17 mouse cellular contexts compared by ENCODE assay signal in genomic region chr4:114793836-114794235, GRCm38 (mm10). TPM values are rescaled to one million over a fixed set of nuclear protein-coding genes. Genes with fewer than 3 reads are reported as not detected.
DNase-seq lines count a peak whose midpoint lies in the region; ATAC-seq and TF ChIP-seq lines count a peak whose summit lies in the region.
"Had no signal": no experiment of that assay in that cellular context is flagged by ENCODE, and none has a peak within 500 bp of the region (broad histone marks: within the 10 kb centered on the region; RNA-seq: fewer than 3 reads in every experiment).

No protein-coding gene starts in this region.

- DNase-seq in forebrain, postnatal 0 days, result no peak
- DNase-seq in forebrain, embryonic 10.5 days (ENCODE audit: extremely low spot score, low spot score), result no peak
- no peak for DNase-seq in liver, postnatal 0 days
- DNase-seq in liver, result no peak
- peak; percentile 48 for DNase-seq in R1 (ENCODE audit: low read depth, low spot score)
- DNase-seq in cerebellum, adult 9-11 months, result no peak
- no peak for DNase-seq in frontal cortex, postnatal 10 days (ENCODE audit: low spot score in 2 of 2)
- DNase-seq: cerebellum, adult 2 months; gastrocnemius, postnatal 10 days; lung, postnatal 36 days had no signal

- 91% methylated on average over 2 of the region's 2 CpGs for WGBS in forebrain, postnatal 0 days
- 93% methylated on average over 2 of the region's 2 CpGs for WGBS in forebrain, embryonic 10.5 days
- WGBS in liver, postnatal 0 days (ENCODE audit: insufficient replicate concordance), result 63% methylated on average over 2 of the region's 2 CpGs
- WGBS in small intestine, adult 2 months, result 79% methylated on average over 2 of the region's 2 CpGs

- no peaks in the 10 kb centered on the region for H3K9me3 ChIP-seq in forebrain, postnatal 0 days (ENCODE audit: low read length)
- no peaks in the 10 kb centered on the region for H3K9me3 ChIP-seq in forebrain, embryonic 10.5 days
- H3K9me3 ChIP-seq in liver, postnatal 0 days (ENCODE audit: low read length), result no peaks in the 10 kb centered on the region
- H3K9me3 ChIP-seq: embryonic facial prominence, embryonic 10.5 days; heart, embryonic 15.5 days; limb, embryonic 12.5 days had no signal

- TF ChIP-seq CTCF in forebrain, postnatal 0 days (IDR thresholded peaks at IDR 0.05; ENCODE audit: low read depth), result peak; percentile 40
- peak; percentile 46 for TF ChIP-seq CTCF in liver, postnatal 0 days (IDR thresholded peaks at IDR 0.05; ENCODE audit: low read depth)
- peak; percentile 37; the same call in 1 of the 2 replicates for TF ChIP-seq CTCF in small intestine, adult 2 months (IDR thresholded peaks at IDR 0.05; ENCODE audit: extremely low read depth, insufficient read length, insufficient replicate concordance, low read depth, low read length)

- no peak overlapping the region for H3K4me3 ChIP-seq in forebrain, postnatal 0 days (ENCODE audit: low read depth, low read length)
- no peak overlapping the region for H3K4me3 ChIP-seq in forebrain, embryonic 10.5 days
- no peak overlapping the region for H3K4me3 ChIP-seq in liver, postnatal 0 days (ENCODE audit: low read depth, low read length)
- no peak overlapping the region for H3K4me3 ChIP-seq in small intestine, adult 2 months (ENCODE audit: low read depth, low read length)
- H3K4me3 ChIP-seq: embryonic facial prominence, embryonic 10.5 days; heart, embryonic 15.5 days; limb, embryonic 12.5 days had no signal

- H3K27me3 ChIP-seq in forebrain, postnatal 0 days (ENCODE audit: insufficient read depth, low read length), result peaks cover 15% of the 10 kb centered on the region
- peaks cover 93% of the 10 kb centered on the region for H3K27me3 ChIP-seq in forebrain, embryonic 10.5 days (ENCODE audit: poor library complexity, severe bottlenecking)
- no peaks in the 10 kb centered on the region for H3K27me3 ChIP-seq in liver, postnatal 0 days (ENCODE audit: insufficient read depth, low read length)
- no peaks in the 10 kb centered on the region for H3K27me3 ChIP-seq in small intestine, adult 2 months (ENCODE audit: control insufficient read depth, insufficient read depth, low read length)
- H3K27me3 ChIP-seq: heart, embryonic 15.5 days had no signal

- TF ChIP-seq POLR2A in small intestine, adult 2 months (IDR thresholded peaks at IDR 0.05; ENCODE audit: low read depth, low read length), result no peak

- no peaks in the 10 kb centered on the region for H3K36me3 ChIP-seq in forebrain, postnatal 0 days (ENCODE audit: insufficient read depth)
- no peaks in the 10 kb centered on the region for H3K36me3 ChIP-seq in forebrain, embryonic 10.5 days (replicated peaks)
- no peaks in the 10 kb centered on the region for H3K36me3 ChIP-seq in liver, postnatal 0 days (replicated peaks; ENCODE audit: insufficient read depth, low read length)
- H3K36me3 ChIP-seq in small intestine, adult 2 months (ENCODE audit: control insufficient read depth, insufficient read depth, low read length), result no peaks in the 10 kb centered on the region
- H3K36me3 ChIP-seq: embryonic facial prominence, embryonic 10.5 days; heart, embryonic 15.5 days; limb, embryonic 12.5 days had no signal

- H3K4me2 ChIP-seq in forebrain, postnatal 0 days (ENCODE audit: low read depth), result no peak overlapping the region
- H3K4me2 ChIP-seq in liver, postnatal 0 days (ENCODE audit: low read depth, low read length), result no peak overlapping the region
- H3K4me2 ChIP-seq: heart, embryonic 15.5 days; limb, embryonic 12.5 days had no signal

- H3K4me1 ChIP-seq in forebrain, postnatal 0 days (ENCODE audit: insufficient read depth), result no peaks in the 10 kb centered on the region
- H3K4me1 ChIP-seq in forebrain, embryonic 10.5 days, result peaks cover 23% of the 10 kb centered on the region
- H3K4me1 ChIP-seq in liver, postnatal 0 days (ENCODE audit: insufficient read depth), result no peaks in the 10 kb centered on the region
- H3K4me1 ChIP-seq in small intestine, adult 2 months (ENCODE audit: control insufficient read depth, insufficient read depth, insufficient read length, low read length), result no peaks in the 10 kb centered on the region
- H3K4me1 ChIP-seq: heart, embryonic 15.5 days had no signal

- H3K9ac ChIP-seq in forebrain, postnatal 0 days, result no peak overlapping the region
- no peak overlapping the region for H3K9ac ChIP-seq in liver, postnatal 0 days (replicated peaks)
- H3K9ac ChIP-seq: heart, embryonic 15.5 days; limb, embryonic 12.5 days had no signal

- ATAC-seq in forebrain, postnatal 0 days, result no peak
- no peak for ATAC-seq in liver, postnatal 0 days

- TF ChIP-seq EP300 in liver, postnatal 0 days (IDR thresholded peaks at IDR 0.05; ENCODE audit: low read depth), result no peak

- no peak overlapping the region for H3K27ac ChIP-seq in forebrain, postnatal 0 days (ENCODE audit: low read depth, low read length)
- H3K27ac ChIP-seq in forebrain, embryonic 10.5 days, result no peak overlapping the region
- H3K27ac ChIP-seq in liver, postnatal 0 days (ENCODE audit: low read depth), result no peak overlapping the region
- no peak overlapping the region for H3K27ac ChIP-seq in small intestine, adult 2 months (ENCODE audit: insufficient read depth, low read depth, low read length)
- H3K27ac ChIP-seq: embryonic facial prominence, embryonic 10.5 days; heart, embryonic 15.5 days; limb, embryonic 12.5 days had no signal

RNA-seq across cellular contexts. Expression of gene Gm12830, which starts 27.7 kb away (rescaled TPM):
- total RNA-seq in forebrain, postnatal 0 days (2014; rRNA removed), result not detected in 2 replicates
- polyA plus RNA-seq in forebrain, postnatal 0 days (2015; fragmentation: Nextera tagmentation; extraction: Ambion mirVana), result not detected in 2 replicates
- 0.09 TPM in 1 of 2 replicates, not detected in the other for polyA plus RNA-seq in forebrain, embryonic 10.5 days (2016; fragmentation: Nextera tagmentation; extraction: Ambion mirVana)
- not detected in 2 replicates for polyA plus RNA-seq in liver, postnatal 0 days (2015; fragmentation: Nextera tagmentation; extraction: Ambion mirVana)
- not detected in 2 replicates for polyA plus RNA-seq in small intestine, adult 2 months (2012; rRNA removed)
- total RNA-seq: gastrocnemius, postnatal 10 days; monocyte, adult 5-6 weeks had no signal
- polyA plus RNA-seq: cerebellum, adult 2 months; embryonic facial prominence, embryonic 10.5 days; forebrain, embryonic 11.5 days; heart, embryonic 15.5 days; intestine, embryonic 14.5 days; limb, embryonic 12.5 days had no signal
